In genomic region chr12:112618981-112619685, GRCm38 (mm10) we compare ENCODE assay signal across 8 mouse cellular contexts. TPM values are rescaled to one million over a fixed set of nuclear protein-coding genes. Genes with fewer than 3 reads are reported as not detected.
DNase-seq lines count a peak whose midpoint lies in the region; ATAC-seq and TF ChIP-seq lines count a peak whose summit lies in the region.

No protein-coding gene starts in this region.

- no peaks in the 10 kb centered on the region for H3K36me3 ChIP-seq in forebrain, embryonic 13.5 days (ENCODE audit: poor library complexity, severe bottlenecking)
- no peaks in the 10 kb centered on the region for H3K36me3 ChIP-seq in hindbrain, embryonic 12.5 days
- 0 out of 2 replicates have a peak, but pooled peaks cover 2% of the 10 kb centered on the region for H3K36me3 ChIP-seq in limb, embryonic 14.5 days (ENCODE audit: control insufficient read depth, insufficient read depth, low read length)
- no peaks in the 10 kb centered on the region for H3K36me3 ChIP-seq in neural tube, embryonic 13.5 days

- peak overlapping the region; percentile 90 for H3K27ac ChIP-seq in left cerebral cortex, adult 2 months
- no peak overlapping the region for H3K27ac ChIP-seq in forebrain, embryonic 13.5 days
- H3K27ac ChIP-seq in hindbrain, embryonic 12.5 days: no peak overlapping the region
- H3K27ac ChIP-seq in limb, embryonic 14.5 days (replicated peaks; ENCODE audit: low read depth, low read length): no peak overlapping the region
- no peak overlapping the region for H3K27ac ChIP-seq in neural tube, embryonic 13.5 days (replicated peaks)

- H3K9me3 ChIP-seq in forebrain, embryonic 13.5 days (replicated peaks): no peaks in the 10 kb centered on the region
- no peaks in the 10 kb centered on the region for H3K9me3 ChIP-seq in hindbrain, embryonic 12.5 days (replicated peaks)
- no peaks in the 10 kb centered on the region for H3K9me3 ChIP-seq in limb, embryonic 14.5 days (ENCODE audit: control insufficient read depth, low read length)
- no peaks in the 10 kb centered on the region for H3K9me3 ChIP-seq in neural tube, embryonic 13.5 days

- peak overlapping the region; percentile 74 for H3K9ac ChIP-seq in forebrain, embryonic 13.5 days
- peak overlapping the region; percentile 73 for H3K9ac ChIP-seq in hindbrain, embryonic 12.5 days
- no peak overlapping the region for H3K9ac ChIP-seq in limb, embryonic 14.5 days (ENCODE audit: low read depth, low read length, severe bottlenecking)
- H3K9ac ChIP-seq in neural tube, embryonic 13.5 days: 0 out of 2 replicates have a peak overlapping the region, but pooled peaks have one; percentile 69

- H3K27me3 ChIP-seq in forebrain, embryonic 13.5 days: peaks cover 42% of the 10 kb centered on the region
- peaks cover 49% of the 10 kb centered on the region for H3K27me3 ChIP-seq in hindbrain, embryonic 12.5 days
- H3K27me3 ChIP-seq in limb, embryonic 14.5 days (ENCODE audit: control insufficient read depth, insufficient read depth, low read length): peaks cover 7% of the 10 kb centered on the region; the same call in 1 of the 2 replicates
- peaks cover 47% of the 10 kb centered on the region for H3K27me3 ChIP-seq in neural tube, embryonic 13.5 days

- intact Hi-C loops in left cerebral cortex, adult 2 months (cut with DNase I): no loop called here
- intact Hi-C loops in left cerebral cortex, postnatal 25 days (cut with DNase I): loop anchor here (1.0 kb wide), 1 partner anchor 43 kb away; no protein-coding TSS in a partner anchor

- no peak for TF ChIP-seq CTCF in left cerebral cortex, adult 2 months (IDR thresholded peaks at IDR 0.05)

- peaks cover 21% of the 10 kb centered on the region for H3K4me1 ChIP-seq in forebrain, embryonic 13.5 days
- H3K4me1 ChIP-seq in hindbrain, embryonic 12.5 days: peaks cover 31% of the 10 kb centered on the region
- H3K4me1 ChIP-seq in limb, embryonic 14.5 days (ENCODE audit: control insufficient read depth, insufficient read depth, low read length): peaks cover 13% of the 10 kb centered on the region; the same call in 1 of the 2 replicates
- H3K4me1 ChIP-seq in neural tube, embryonic 13.5 days (replicated peaks): peaks cover 28% of the 10 kb centered on the region

- no peak for ATAC-seq in forebrain, embryonic 13.5 days
- ATAC-seq in hindbrain, embryonic 12.5 days (ENCODE audit: low FRiP score): no peak
- ATAC-seq in limb, embryonic 14.5 days (ENCODE audit: low FRiP score, low read depth): no peak
- ATAC-seq in neural tube, embryonic 13.5 days (ENCODE audit: low read depth): no peak

- peak overlapping the region; percentile 66 for H3K4me3 ChIP-seq in left cerebral cortex, adult 2 months
- peak overlapping the region; percentile 49 for H3K4me3 ChIP-seq in forebrain, embryonic 13.5 days
- peak overlapping the region; percentile 45 for H3K4me3 ChIP-seq in hindbrain, embryonic 12.5 days
- peak overlapping the region; percentile 46 for H3K4me3 ChIP-seq in limb, embryonic 14.5 days (replicated peaks; ENCODE audit: low read length)
- peak overlapping the region; percentile 49 for H3K4me3 ChIP-seq in neural tube, embryonic 13.5 days

- 35% methylated on average over 13 of the region's 13 CpGs for WGBS in forebrain, embryonic 13.5 days
- WGBS in hindbrain, embryonic 12.5 days: 24% methylated on average over 13 of the region's 13 CpGs
- WGBS in limb, embryonic 14.5 days: 29% methylated on average over 13 of the region's 13 CpGs
- WGBS in neural tube, embryonic 13.5 days: 24% methylated on average over 13 of the region's 13 CpGs

- no peak for TF ChIP-seq POLR2A in limb, embryonic 14.5 days (IDR thresholded peaks at IDR 0.05; ENCODE audit: borderline replicate concordance, extremely low read depth, insufficient read depth, insufficient read length)

- no peak for DNase-seq in left cerebral cortex, adult 2 months (ENCODE audit: extremely low spot score in 1 of 2, low spot score in 2 of 2)
- no peak for DNase-seq in left cerebral cortex, adult 8-10 months (ENCODE audit: low spot score in 2 of 2)
- no peak for DNase-seq in limb, embryonic 14.5 days (ENCODE audit: low spot score)
- no peak for DNase-seq in left cerebral cortex, postnatal 25 days (ENCODE audit: low spot score in 2 of 2)
- no peak for DNase-seq in layer of hippocampus, adult 11-12 months (ENCODE audit: low spot score)

- peak overlapping the region; percentile 95 for H3K4me2 ChIP-seq in forebrain, embryonic 13.5 days
- peak overlapping the region; percentile 97 for H3K4me2 ChIP-seq in hindbrain, embryonic 12.5 days (replicated peaks)
- H3K4me2 ChIP-seq in limb, embryonic 14.5 days (replicated peaks; ENCODE audit: low read depth, low read length, severe bottlenecking): peak overlapping the region; percentile 91
- H3K4me2 ChIP-seq in neural tube, embryonic 13.5 days: peak overlapping the region; percentile 93

RNA-seq across cellular contexts. Expression of gene Adssl1, which starts 0.7 kb away (rescaled TPM):
- total RNA-seq in left cerebral cortex, adult 2 months (2021): 10 to 100 TPM; 16.2 to 16.5 TPM
- total RNA-seq in left cerebral cortex, adult 8-10 months (2022): 10 to 100 TPM; 21.8 to 41.0 (median 28.6) TPM
- polyA plus RNA-seq in forebrain, embryonic 13.5 days (2015; fragmentation: Nextera tagmentation; extraction: Ambion mirVana): 1.4 and 2.1 TPM in 2 replicates
- 3.3 and 5.0 TPM in 2 replicates for polyA plus RNA-seq in hindbrain, embryonic 12.5 days (2016; fragmentation: Nextera tagmentation; extraction: Ambion mirVana)
- polyA plus RNA-seq in limb, embryonic 14.5 days (2012; rRNA removed): 11.8 and 18.9 TPM in 2 replicates
- polyA plus RNA-seq in limb, embryonic 14.5 days (2014; fragmentation: Nextera tagmentation; extraction: Ambion mirVana): 13.3 and 15.0 TPM in 2 replicates
- polyA plus RNA-seq in neural tube, embryonic 13.5 days (2015; fragmentation: Nextera tagmentation; extraction: Ambion mirVana): 3.2 and 3.6 TPM in 2 replicates
- total RNA-seq in left cerebral cortex, postnatal 25 days (2021): 10 to 100 TPM; 16.4 to 18.2 TPM

RNA-seq across cellular contexts. Expression of gene Siva1, which starts 25.3 kb away (rescaled TPM):
- 10 to 100 TPM; 19.7 to 21.5 TPM for total RNA-seq in left cerebral cortex, adult 2 months (2021)
- 10 to 100 TPM; 16.8 to 26.8 (median 23.8) TPM for total RNA-seq in left cerebral cortex, adult 8-10 months (2022)
- polyA plus RNA-seq in forebrain, embryonic 13.5 days (2015; fragmentation: Nextera tagmentation; extraction: Ambion mirVana): 154 and 174 TPM in 2 replicates
- 100 and 124 TPM in 2 replicates for polyA plus RNA-seq in hindbrain, embryonic 12.5 days (2016; fragmentation: Nextera tagmentation; extraction: Ambion mirVana)
- polyA plus RNA-seq in limb, embryonic 14.5 days (2012; rRNA removed): 179 and 184 TPM in 2 replicates
- 282 and 284 TPM in 2 replicates for polyA plus RNA-seq in limb, embryonic 14.5 days (2014; fragmentation: Nextera tagmentation; extraction: Ambion mirVana)
- 66.3 and 75.0 TPM in 2 replicates for polyA plus RNA-seq in neural tube, embryonic 13.5 days (2015; fragmentation: Nextera tagmentation; extraction: Ambion mirVana)
- total RNA-seq in left cerebral cortex, postnatal 25 days (2021): 10 to 100 TPM; 17.4 to 18.8 TPM

RNA-seq across cellular contexts. Expression of gene Inf2, which starts 30.5 kb away (rescaled TPM):
- 100 to 1,000 TPM; 131 to 151 TPM for total RNA-seq in left cerebral cortex, adult 2 months (2021)
- 100 to 1,000 TPM; 171 to 194 (median 182) TPM for total RNA-seq in left cerebral cortex, adult 8-10 months (2022)
- polyA plus RNA-seq in forebrain, embryonic 13.5 days (2015; fragmentation: Nextera tagmentation; extraction: Ambion mirVana): 2.4 and 2.6 TPM in 2 replicates
- polyA plus RNA-seq in hindbrain, embryonic 12.5 days (2016; fragmentation: Nextera tagmentation; extraction: Ambion mirVana): 1.5 and 2.1 TPM in 2 replicates
- 27.5 and 29.8 TPM in 2 replicates for polyA plus RNA-seq in limb, embryonic 14.5 days (2012; rRNA removed)
- polyA plus RNA-seq in limb, embryonic 14.5 days (2014; fragmentation: Nextera tagmentation; extraction: Ambion mirVana): 6.9 and 7.0 TPM in 2 replicates
- polyA plus RNA-seq in neural tube, embryonic 13.5 days (2015; fragmentation: Nextera tagmentation; extraction: Ambion mirVana): 1.4 and 1.5 TPM in 2 replicates
- total RNA-seq in left cerebral cortex, postnatal 25 days (2021): 100 to 1,000 TPM; 108 to 155 TPM

RNA-seq across cellular contexts. Expression of gene Akt1, which starts 55.6 kb away (rescaled TPM):
- 100 to 1,000 TPM; 144 to 157 TPM for total RNA-seq in left cerebral cortex, adult 2 months (2021)
- 100 to 1,000 TPM; 158 to 174 (median 171) TPM for total RNA-seq in left cerebral cortex, adult 8-10 months (2022)
- 46.4 and 50.3 TPM in 2 replicates for polyA plus RNA-seq in forebrain, embryonic 13.5 days (2015; fragmentation: Nextera tagmentation; extraction: Ambion mirVana)
- polyA plus RNA-seq in hindbrain, embryonic 12.5 days (2016; fragmentation: Nextera tagmentation; extraction: Ambion mirVana): 154 and 156 TPM in 2 replicates
- 305 and 332 TPM in 2 replicates for polyA plus RNA-seq in limb, embryonic 14.5 days (2012; rRNA removed)
- polyA plus RNA-seq in limb, embryonic 14.5 days (2014; fragmentation: Nextera tagmentation; extraction: Ambion mirVana): 148 and 181 TPM in 2 replicates
- 73.4 and 101 TPM in 2 replicates for polyA plus RNA-seq in neural tube, embryonic 13.5 days (2015; fragmentation: Nextera tagmentation; extraction: Ambion mirVana)
- total RNA-seq in left cerebral cortex, postnatal 25 days (2021): 100 to 1,000 TPM; 138 to 140 TPM

RNA-seq across cellular contexts. Expression of gene Zbtb42, which starts 59.5 kb away (rescaled TPM):
- 1 to 10 TPM; 1.1 to 1.2 TPM for total RNA-seq in left cerebral cortex, adult 2 months (2021)
- 1 to 10 TPM in 2 of 4 experiments, under 1 TPM in 2; 0.81 to 1.7 (median 1.1) TPM for total RNA-seq in left cerebral cortex, adult 8-10 months (2022)
- 2.1 and 2.4 TPM in 2 replicates for polyA plus RNA-seq in forebrain, embryonic 13.5 days (2015; fragmentation: Nextera tagmentation; extraction: Ambion mirVana)
- polyA plus RNA-seq in hindbrain, embryonic 12.5 days (2016; fragmentation: Nextera tagmentation; extraction: Ambion mirVana): 5.8 and 7.5 TPM in 2 replicates
- polyA plus RNA-seq in limb, embryonic 14.5 days (2012; rRNA removed): 2.5 and 3.3 TPM in 2 replicates
- 1.9 and 2.5 TPM in 2 replicates for polyA plus RNA-seq in limb, embryonic 14.5 days (2014; fragmentation: Nextera tagmentation; extraction: Ambion mirVana)
- 2.1 TPM in 2 replicates for polyA plus RNA-seq in neural tube, embryonic 13.5 days (2015; fragmentation: Nextera tagmentation; extraction: Ambion mirVana)
- 1 to 10 TPM in 1 of 2 experiments, under 1 TPM in 1; 0.76 to 1.3 TPM for total RNA-seq in left cerebral cortex, postnatal 25 days (2021)
